Mouse (Mus musculus): ENCODE results near the gene Dapk3.
"Not testable (repeated sequence)": the region's sequence is repeated elsewhere in the genome, so short reads cannot be mapped to it uniquely, and the experiment has no call there.

The Dapk3 gene

DNA sequence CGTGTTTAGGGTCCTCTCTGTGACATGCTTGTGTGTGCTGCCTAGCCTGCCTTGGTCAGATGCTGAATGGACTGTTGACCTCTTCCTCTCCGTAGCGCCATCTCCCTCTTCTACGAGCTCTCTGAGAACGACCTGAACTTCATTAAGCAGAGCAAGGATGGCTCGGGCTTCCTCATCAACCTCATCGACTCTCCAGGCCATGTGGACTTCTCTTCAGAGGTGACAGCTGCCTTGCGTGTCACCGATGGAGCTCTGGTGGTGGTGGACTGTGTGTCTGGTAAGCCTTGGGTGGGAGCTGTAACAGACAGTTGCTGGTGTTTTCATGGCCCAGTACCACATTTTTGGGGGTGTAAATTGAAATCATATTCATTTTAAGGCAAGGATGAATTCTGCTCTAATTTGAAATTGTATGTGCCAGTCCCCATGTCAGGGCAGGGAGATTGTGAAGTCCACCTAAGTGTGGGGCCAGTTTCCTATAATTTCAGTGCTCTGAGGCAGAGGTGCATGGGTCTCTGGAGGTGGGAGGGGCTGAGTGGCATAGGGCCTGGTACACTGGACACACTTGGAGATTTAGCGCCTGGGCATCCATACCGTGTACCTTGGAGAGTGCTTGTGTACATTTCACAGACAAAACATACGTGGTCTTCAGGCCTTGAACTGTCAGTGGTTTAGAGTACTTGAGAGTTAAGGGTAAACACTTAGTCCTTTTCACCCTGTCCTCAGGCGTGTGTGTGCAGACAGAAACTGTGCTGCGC, 4.7 kb upstream of the Dapk3 start:
- no peak for DNase-seq (ENCODE audit: low read depth, low spot score)

DNA sequence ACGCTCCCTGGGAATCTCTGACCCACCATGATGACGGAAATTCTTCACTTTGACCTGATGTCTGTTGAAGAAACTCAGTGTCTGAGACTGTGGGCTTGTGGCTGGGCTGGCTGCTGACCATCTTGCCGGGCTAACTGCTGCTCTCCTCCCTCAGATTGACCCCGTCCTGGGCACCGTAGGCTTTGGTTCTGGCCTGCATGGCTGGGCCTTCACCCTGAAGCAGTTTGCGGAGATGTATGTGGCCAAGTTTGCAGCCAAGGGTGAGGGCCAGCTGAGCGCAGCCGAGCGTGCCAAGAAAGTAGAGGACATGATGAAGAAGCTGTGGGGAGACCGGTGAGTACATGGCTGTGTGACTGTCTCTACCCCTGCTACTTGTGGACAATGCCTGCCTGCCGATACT, 3.9 kb upstream of the Dapk3 start:
- no peak for DNase-seq (ENCODE audit: low read depth, low spot score)

GRCm38 (mm10) chr10:81179451-81180342, 3.1 kb upstream of the Dapk3 start:
- DNase-seq (ENCODE audit: low read depth, low spot score), result no peak

DNA sequence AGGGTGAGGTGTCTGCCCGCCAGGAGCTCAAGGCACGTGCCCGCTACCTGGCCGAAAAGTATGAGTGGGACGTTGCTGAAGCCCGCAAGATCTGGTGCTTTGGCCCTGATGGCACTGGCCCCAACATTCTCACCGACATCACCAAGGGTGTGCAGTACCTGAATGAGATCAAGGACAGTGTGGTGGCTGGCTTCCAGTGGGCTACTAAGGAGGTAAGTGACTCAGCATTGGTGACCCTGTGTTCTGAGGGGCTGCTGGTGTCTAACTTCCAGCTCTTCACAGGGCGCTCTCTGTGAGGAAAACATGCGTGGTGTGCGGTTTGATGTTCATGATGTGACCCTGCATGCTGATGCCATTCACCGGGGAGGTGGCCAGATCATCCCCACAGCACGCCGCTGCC, 1.9 kb upstream of the Dapk3 start:
- DNase-seq (ENCODE audit: low read depth, low spot score), result no peak

DNA sequence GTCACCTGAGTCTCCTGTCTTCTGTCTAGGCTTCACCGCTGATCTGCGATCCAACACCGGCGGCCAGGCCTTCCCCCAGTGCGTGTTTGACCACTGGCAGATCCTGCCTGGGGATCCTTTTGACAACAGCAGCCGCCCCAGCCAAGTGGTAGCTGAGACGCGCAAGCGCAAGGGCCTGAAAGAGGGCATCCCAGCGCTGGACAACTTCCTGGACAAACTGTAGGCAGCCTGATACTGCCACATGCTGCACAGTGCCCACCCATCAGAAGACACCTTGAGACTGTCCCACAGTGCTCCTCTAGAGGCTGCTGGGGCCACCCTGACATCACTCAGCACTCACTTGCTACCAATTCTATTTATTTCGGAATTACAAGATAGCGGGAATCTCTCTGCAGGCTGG, 945 bp upstream of the Dapk3 start:
- not testable (repeated sequence) for DNase-seq (ENCODE audit: low read depth, low spot score)

DNA sequence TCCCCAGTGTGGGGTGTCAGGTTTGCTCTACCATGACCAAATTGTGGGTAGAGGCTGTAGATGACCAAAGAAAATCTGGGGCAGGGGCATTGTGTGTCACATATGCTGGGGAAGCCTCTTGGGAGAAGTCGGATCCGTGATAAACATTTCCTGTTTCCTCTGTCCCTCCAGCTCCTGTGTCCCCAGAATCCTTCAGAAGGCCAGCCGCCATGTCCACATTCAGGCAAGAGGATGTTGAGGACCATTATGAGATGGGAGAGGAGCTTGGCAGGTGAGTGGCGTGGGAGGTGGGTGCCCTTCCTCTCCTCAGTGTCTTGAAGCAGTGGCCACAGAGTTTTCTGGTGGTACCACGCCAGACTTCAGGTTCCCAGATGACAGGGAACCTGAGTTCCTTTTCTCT, 1.0 kb downstream of the Dapk3 start, which contains the start of gene 4930442H23Rik:
TSS of gene 4930442H23Rik (minus strand) at position 45 of the 400 bp plus-strand sequence.
- DNase-seq (ENCODE audit: low read depth, low spot score), result no peak

DNA sequence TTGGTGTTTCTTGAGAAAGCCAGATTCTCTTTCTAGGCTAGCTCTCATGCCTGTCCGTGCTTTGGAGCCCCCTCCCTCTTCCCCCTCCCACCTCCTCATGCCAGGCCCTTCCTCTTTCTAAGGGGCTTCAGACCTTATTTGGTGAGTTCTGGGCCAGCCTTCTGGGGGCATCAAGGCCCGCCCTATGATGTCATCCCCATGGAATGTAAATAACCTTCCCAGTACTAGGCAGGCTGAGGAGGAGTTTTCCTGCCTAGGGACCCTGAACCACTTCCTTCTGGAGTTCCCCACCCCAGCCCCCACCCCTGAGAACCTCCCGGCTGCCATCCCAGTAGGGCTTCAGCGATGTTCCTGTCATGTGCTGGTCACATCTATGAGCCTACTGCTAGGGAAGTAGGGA, 2.0 kb downstream of the Dapk3 start:
- no peak for DNase-seq (ENCODE audit: low read depth, low spot score)

- no peak for DNase-seq (ENCODE audit: low read depth, low spot score)
Measured at GRCm38 (mm10) chr10:81187161-81187560, 4.4 kb downstream of the Dapk3 start.

DNA sequence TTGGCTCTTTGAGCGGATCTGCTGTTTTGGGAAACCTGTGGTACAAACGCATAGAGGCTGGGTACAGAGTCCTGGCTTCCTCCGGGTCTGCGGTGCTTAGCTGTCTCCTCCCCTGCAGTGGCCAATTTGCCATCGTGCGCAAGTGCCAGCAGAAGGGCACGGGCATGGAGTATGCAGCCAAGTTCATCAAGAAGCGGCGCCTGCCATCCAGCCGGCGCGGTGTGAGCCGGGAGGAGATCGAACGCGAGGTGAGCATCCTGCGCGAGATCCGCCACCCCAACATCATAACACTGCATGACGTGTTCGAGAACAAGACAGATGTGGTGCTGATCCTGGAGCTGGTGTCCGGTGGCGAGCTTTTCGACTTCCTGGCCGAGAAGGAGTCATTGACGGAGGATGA, 7.0 kb downstream of the Dapk3 start:
- DNase-seq (ENCODE audit: low read depth, low spot score), result no peak

DNA sequence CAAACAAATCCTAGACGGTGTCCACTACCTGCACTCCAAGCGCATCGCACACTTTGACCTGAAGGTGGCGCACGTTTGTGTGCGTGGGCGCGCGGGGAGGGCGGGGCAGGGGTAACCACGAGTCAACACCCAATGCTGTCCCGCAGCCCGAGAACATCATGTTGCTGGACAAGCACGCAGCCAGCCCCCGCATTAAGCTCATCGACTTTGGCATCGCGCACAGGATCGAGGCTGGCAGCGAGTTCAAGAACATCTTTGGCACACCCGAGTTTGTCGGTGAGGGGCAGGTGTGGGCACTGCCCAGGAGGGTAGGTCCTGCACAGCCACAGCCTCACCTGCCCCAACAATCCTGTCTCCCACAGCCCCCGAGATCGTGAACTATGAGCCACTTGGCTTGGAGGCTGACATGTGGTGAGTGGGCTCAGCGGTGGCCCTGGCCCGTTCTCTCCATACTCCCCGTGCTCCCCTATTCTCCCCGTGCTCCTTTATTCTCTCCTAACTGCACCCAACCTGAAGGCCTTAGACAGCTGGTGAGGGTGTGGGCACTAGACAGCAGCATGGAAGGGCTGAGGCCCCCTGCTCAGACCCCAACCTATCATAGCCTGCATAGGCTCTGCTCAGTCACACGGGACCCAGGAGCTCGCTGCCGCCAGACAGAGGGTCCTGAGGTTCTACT, 7.6 kb downstream of the Dapk3 start:
- no peak for DNase-seq (ENCODE audit: low read depth, low spot score)

DNA sequence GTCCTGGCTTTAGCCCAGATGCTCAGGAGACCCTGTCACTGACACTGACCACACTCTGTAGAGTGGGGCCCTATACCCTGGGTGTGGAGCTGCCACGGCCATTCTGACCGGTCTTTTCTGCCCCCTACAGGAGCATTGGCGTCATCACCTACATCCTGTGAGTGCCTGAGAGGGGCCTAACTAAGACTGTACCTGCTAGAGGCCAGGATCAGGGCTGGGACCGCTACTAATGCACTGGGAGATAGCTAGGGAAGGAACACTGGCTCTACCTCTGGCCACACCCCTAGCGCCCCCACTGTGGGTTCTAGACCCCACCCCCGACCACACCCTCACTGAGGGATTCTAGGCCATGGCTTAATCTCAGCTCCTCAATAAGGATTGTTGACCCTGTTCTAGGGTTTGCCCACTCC, 8.1 kb downstream of the Dapk3 start:
- DNase-seq (ENCODE audit: low read depth, low spot score), result no peak

- DNase-seq (ENCODE audit: low read depth, low spot score), result no peak
Measured at GRCm38 (mm10) chr10:81191342-81191982, 8.7 kb downstream of the Dapk3 start.

DNA sequence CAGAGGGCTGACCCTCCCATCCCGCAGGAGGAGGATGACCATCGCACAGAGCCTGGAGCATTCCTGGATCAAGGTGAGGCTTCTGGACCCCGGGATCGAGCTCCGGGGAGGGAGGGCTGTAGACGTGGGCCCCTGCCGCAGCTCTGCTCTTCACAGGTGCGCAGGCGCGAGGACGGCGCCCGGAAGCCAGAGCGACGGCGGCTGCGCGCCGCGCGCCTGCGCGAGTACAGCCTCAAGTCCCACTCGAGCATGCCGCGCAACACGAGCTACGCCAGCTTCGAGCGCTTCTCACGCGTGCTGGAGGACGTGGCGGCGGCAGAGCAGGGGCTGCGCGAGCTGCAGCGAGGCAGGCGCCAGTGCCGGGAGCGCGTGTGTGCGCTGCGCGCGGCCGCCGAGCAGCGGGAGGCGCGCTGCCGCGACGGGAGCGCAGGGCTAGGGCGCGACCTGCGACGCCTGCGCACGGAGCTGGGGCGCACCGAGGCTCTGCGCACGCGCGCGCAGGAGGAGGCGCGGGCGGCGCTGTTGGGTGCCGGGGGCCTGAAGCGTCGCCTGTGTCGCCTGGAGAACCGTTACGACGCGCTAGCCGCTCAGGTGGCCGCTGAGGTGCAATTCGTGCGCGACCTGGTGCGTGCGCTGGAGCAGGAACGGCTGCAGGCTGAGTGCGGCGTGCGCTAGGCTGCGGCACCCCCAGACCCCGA, 9.6 kb downstream of the Dapk3 start:
- peak; percentile 79 for DNase-seq (ENCODE audit: low read depth, low spot score)

DNA sequence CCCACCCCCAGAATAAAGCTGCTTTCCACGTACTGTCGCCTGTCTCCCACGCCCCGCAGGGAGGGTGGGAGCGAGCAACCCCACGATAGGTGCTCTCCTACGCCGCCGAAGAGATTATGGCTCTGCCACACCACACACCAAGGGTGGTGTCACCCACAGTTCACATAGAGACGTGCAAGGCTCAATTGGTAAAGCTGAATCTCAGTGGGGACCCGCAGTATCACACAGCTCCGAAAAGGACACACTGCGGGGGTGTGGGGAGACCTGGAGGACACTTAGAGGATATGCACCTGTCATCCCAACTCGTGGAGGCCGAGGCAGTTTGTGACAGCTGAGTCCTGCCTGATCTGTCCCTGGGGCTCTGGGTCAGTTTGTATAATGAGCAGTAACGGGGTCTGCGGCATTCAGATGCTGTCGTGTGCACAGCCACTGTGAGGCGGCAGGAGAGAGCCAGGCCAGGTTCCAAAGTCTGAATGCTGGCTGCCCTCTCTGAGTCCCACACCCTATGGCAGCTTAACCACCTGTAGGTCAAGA, 10.2 kb downstream of the Dapk3 start:
- DNase-seq (ENCODE audit: low read depth, low spot score), result no peak

GRCm38 (mm10) chr10:81193991-81194774, 11.4 kb downstream of the Dapk3 start:
- DNase-seq (ENCODE audit: low read depth, low spot score), result no peak

DNA sequence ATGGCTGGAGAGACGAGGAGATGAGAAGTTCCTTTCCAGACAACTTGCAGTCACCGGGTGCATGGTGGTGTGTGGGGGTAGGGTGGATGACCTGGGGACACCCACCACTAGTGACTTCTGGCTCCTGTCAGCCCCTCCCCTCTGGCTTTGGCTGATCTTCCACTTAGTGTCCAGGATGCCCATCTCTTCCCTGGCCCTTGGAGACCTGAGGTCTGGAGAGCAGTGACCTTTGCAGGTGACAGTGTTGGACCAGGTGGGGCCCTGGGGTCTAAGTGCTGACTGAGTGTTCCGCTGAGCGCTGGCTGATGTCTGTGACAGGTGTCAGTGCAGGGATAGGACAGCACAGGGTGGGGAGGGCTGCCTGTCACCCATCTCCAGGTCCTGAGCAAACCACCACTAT, 12.5 kb downstream of the Dapk3 start:
- no peak for DNase-seq (ENCODE audit: low read depth, low spot score)

DNA sequence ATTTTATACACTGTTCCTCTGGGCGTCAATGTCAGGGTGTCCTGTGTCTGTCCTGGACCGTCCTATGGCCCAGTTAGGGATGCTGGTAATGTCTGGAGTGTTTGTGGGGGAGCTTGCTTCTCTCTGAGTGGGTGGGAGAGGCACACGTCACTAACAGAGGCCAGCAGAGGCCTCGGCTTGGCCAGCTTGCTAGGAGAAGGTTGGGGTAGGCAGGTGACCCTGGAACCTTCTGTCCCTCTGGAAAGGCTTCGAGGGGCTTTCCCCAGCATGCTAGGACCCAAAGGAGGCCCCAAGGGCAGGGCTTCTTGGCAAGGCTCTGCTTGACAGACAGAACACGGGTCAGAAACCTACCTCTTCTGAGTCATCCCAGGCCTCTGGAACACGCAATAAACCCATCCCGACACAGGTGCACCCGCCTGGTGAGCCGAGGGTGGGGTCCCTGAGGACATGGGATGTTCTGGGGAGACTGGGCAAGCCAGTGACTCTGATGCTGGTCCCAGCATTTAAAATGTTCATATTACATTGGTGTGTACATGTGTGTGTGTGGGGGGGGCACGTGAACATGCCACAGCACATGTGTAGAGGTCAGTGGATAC, 13.8 kb downstream of the Dapk3 start:
- DNase-seq (ENCODE audit: low read depth, low spot score), result no peak

- no peak for DNase-seq (ENCODE audit: low read depth, low spot score)
Measured at GRCm38 (mm10) chr10:81197305-81197704, 14.5 kb downstream of the Dapk3 start.

DNA sequence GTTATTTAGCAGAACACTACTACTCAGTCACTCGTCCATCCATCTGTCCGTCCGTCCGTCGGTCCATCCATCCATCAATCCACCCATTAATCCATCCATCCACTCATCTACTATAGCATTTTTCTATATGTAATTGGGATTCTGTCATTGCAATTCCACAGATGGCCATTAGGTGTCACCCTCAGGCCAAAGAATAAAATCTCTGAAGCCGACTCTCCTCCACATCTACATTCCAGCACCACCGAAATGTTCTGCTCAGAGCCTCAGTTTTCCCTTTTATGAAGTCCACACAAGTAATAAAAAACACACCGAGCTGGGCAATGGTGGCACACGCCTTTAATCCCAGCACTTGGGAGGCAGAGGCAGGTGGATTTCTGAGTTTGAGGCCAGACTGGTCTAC, 15.4 kb downstream of the Dapk3 start:
- DNase-seq (ENCODE audit: low read depth, low spot score), result peak; percentile 60

DNA sequence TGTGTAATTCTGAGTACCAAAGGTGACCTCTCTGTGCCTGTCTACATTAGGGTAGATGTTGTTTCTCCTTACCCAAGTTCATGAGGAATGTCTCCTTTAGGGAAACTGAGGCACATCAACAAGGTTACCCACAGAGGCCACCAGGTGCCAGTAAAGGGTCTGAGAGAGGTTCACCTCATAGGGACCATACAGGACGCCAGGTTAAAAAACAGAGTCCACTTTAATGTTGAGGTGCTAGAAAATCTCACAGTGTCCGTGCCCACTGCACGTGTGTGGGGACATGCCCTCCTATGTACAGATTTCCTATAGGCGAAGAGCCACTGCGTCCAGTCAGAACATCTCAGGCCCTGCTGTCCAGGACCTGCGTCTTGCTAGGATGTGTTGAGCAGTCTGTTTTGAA, 16.2 kb downstream of the Dapk3 start:
- DNase-seq (ENCODE audit: low read depth, low spot score), result no peak
